Mouse (Mus musculus) cerebellum, postnatal 4 days (tissue): ENCODE results near the gene Fhl5.
"Not testable (repeated sequence)": the region's sequence is repeated elsewhere in the genome, so short reads cannot be mapped to it uniquely, and the experiment has no call there.

Experiments
- DNase-seq, 2 experiments: peaks; one replicate each; pipeline ENCODE4 v3.0.0; 2022; ENCODE audit warnings: low spot score in 2 of 2, mixed read lengths in 1 of 2

Fhl5 gene

GRCm38 (mm10) chr4:25242776-25243175 lies at the start of gene Fhl5:
TSS of gene Fhl5 (minus strand) at chr4:25242876.
- DNase-seq: no peak

GRCm38 (mm10) chr4:25285002-25285401 lies 42.3 kb upstream of the Fhl5 start:
- DNase-seq: not testable (repeated sequence)

- DNase-seq: peak; percentile 97
These were observed 39.0 kb upstream of the Fhl5 start, which contains the start of gene Ufl1 for GRCm38 (mm10) chr4:25281671-25282038. TSS of gene Ufl1 (minus strand) at chr4:25281821.

- no peak for DNase-seq
These were observed 38.4 kb upstream of the Fhl5 start for GRCm38 (mm10) chr4:25280938-25281670.

- DNase-seq: no peak
These were observed 30.4 kb upstream of the Fhl5 start for GRCm38 (mm10) chr4:25272861-25273627.

- no peak for DNase-seq
These were observed 29.2 kb upstream of the Fhl5 start for GRCm38 (mm10) chr4:25271926-25272325.

GRCm38 (mm10) chr4:25267144-25267543 lies 24.5 kb upstream of the Fhl5 start:
- no peak for DNase-seq

GRCm38 (mm10) chr4:25257822-25258398 lies 15.2 kb upstream of the Fhl5 start:
- no peak for DNase-seq

GRCm38 (mm10) chr4:25235663-25236062 lies 7.0 kb downstream of the Fhl5 start:
- DNase-seq: not testable (repeated sequence)

GRCm38 (mm10) chr4:25233767-25234166 lies 8.9 kb downstream of the Fhl5 start:
- not testable (repeated sequence) for DNase-seq

GRCm38 (mm10) chr4:25232546-25232945 lies 10.1 kb downstream of the Fhl5 start:
- DNase-seq: no peak

- no peak for DNase-seq
These were observed 15.1 kb downstream of the Fhl5 start for GRCm38 (mm10) chr4:25227527-25227926.

GRCm38 (mm10) chr4:25221927-25222326 lies 20.7 kb downstream of the Fhl5 start:
- no peak for DNase-seq

GRCm38 (mm10) chr4:25213451-25213850 lies 29.2 kb downstream of the Fhl5 start:
- DNase-seq: no peak

- DNase-seq: no peak
These were observed 36.5 kb downstream of the Fhl5 start for GRCm38 (mm10) chr4:25206166-25206565.

- DNase-seq: no peak
These were observed 45.4 kb downstream of the Fhl5 start for GRCm38 (mm10) chr4:25197310-25197709.

- no peak for DNase-seq
These were observed 63.0 kb downstream of the Fhl5 start for GRCm38 (mm10) chr4:25179617-25180208.
